Mouse (Mus musculus): ENCODE data around the gene Eif3k. TPM values are rescaled to one million over a fixed set of nuclear protein-coding genes. Genes with fewer than 3 reads are reported as not detected.

Eif3k gene
- total and polyA plus RNA-seq, 3 experiments = 545 to 671 TPM; not detected in 1

GRCm38 (mm10) chr7:28923865-28924291 lies 57.8 kb downstream of the Eif3k start:
- Histone ChIP-seq H3K9ac (ENCODE audit: control insufficient read depth, low read depth, low read length, poor library complexity, severe bottlenecking) (no peak overlapping the region), H3K4me3 (ENCODE audit: control insufficient read depth in 1 of 2, insufficient read depth in 1 of 2, low read depth in 2 of 2, low read length in 2 of 2) (no peak overlapping the region), H3K79me2 (ENCODE audit: control insufficient read depth, insufficient read depth, low read length, poor library complexity) (peaks cover 10% of the 10 kb centered on the region), H3K36me3 (ENCODE audit: control insufficient read depth in 1 of 2, insufficient read depth in 2 of 2, low read length in 2 of 2) (peaks cover 0 to 8% of the 10 kb centered on the region in 2 experiments; a peak in 2 of 4 replicates), H3K27me3 (ENCODE audit: control insufficient read depth in 1 of 2, insufficient read depth in 2 of 2, low read length in 2 of 2) (no peaks in the 10 kb centered on the region), H3K9me3 (replicated peaks; ENCODE audit: insufficient read depth, low read length) (no peaks in the 10 kb centered on the region), H3K27ac (ENCODE audit: control insufficient read depth, low read depth, low read length) (no peak overlapping the region), H3K4me1 (ENCODE audit: control insufficient read depth in 1 of 2, insufficient read depth in 2 of 2, low read length in 2 of 2) (no peaks in the 10 kb centered on the region)
- no peak for TF ChIP-seq ZKSCAN1 (IDR thresholded peaks at IDR 0.05; ENCODE audit: low read depth, low read length)
- no peak for TF ChIP-seq BHLHE40 (IDR thresholded peaks at IDR 0.05; ENCODE audit: borderline replicate concordance, low read depth, low read length)
- TF ChIP-seq SMC3 (IDR thresholded peaks at IDR 0.05; ENCODE audit: low read depth, low read length) = no peak
- TF ChIP-seq MYB (IDR thresholded peaks at IDR 0.05; ENCODE audit: low read depth, low read length) = no peak
- TF ChIP-seq CHD1 (IDR thresholded peaks at IDR 0.05; ENCODE audit: low read depth, low read length) = no peak
- TF ChIP-seq MAX (IDR thresholded peaks at IDR 0.05; ENCODE audit: low read length) = no peak
- no peak for TF ChIP-seq GATA1 (IDR thresholded peaks at IDR 0.05; ENCODE audit: low read depth, low read length)
- no peak for TF ChIP-seq NRF1 (IDR thresholded peaks at IDR 0.05; ENCODE audit: insufficient read depth, low read depth, low read length, poor library complexity, severe bottlenecking)
- TF ChIP-seq NELFE (IDR thresholded peaks at IDR 0.05; ENCODE audit: low read depth, low read length) = no peak
- no peak for TF ChIP-seq MXI1 (IDR thresholded peaks at IDR 0.05; ENCODE audit: low read depth, low read length)
- TF ChIP-seq ZC3H11A (IDR thresholded peaks at IDR 0.05; ENCODE audit: low read depth, low read length) = no peak
- TF ChIP-seq RCOR1 (IDR thresholded peaks at IDR 0.05; ENCODE audit: low read depth, low read length) = no peak
- TF ChIP-seq TBP (IDR thresholded peaks at IDR 0.05; ENCODE audit: low read depth, low read length) = no peak
- TF ChIP-seq GABPA (IDR thresholded peaks at IDR 0.05; ENCODE audit: low read depth, low read length) = no peak
- no peak for TF ChIP-seq POLR2AphosphoS2 (IDR thresholded peaks at IDR 0.05; ENCODE audit: low read length)
- TF ChIP-seq USF2 (IDR thresholded peaks at IDR 0.05; ENCODE audit: borderline replicate concordance in 1 of 2, insufficient read depth in 1 of 2, low read depth in 1 of 2, low read length in 2 of 2) = no peak
- TF ChIP-seq HCFC1 (IDR thresholded peaks at IDR 0.05; ENCODE audit: low read depth, low read length) = no peak
- no peak for TF ChIP-seq USF1 (IDR thresholded peaks at IDR 0.05; ENCODE audit: low read depth, low read length)
- no peak for TF ChIP-seq MEF2A (IDR thresholded peaks at IDR 0.05; ENCODE audit: extremely low read depth, insufficient replicate concordance, low read depth, low read length, poor library complexity, severe bottlenecking)
- no peak for DNase-seq (ENCODE audit: low read depth, low spot score)

GRCm38 (mm10) chr7:28922606-28923005 lies 59.1 kb downstream of the Eif3k start:
- DNase-seq (ENCODE audit: low read depth, low spot score) = no peak
- Histone ChIP-seq H3K27ac (ENCODE audit: control insufficient read depth, low read depth, low read length) (no peak overlapping the region), H3K4me3 (ENCODE audit: control insufficient read depth in 1 of 2, insufficient read depth in 1 of 2, low read depth in 2 of 2, low read length in 2 of 2) (no peak overlapping the region), H3K36me3 (ENCODE audit: control insufficient read depth in 1 of 2, insufficient read depth in 2 of 2, low read length in 2 of 2) (peaks cover 0 to 7% of the 10 kb centered on the region in 2 experiments; a peak in 2 of 4 replicates), H3K4me1 (ENCODE audit: control insufficient read depth in 1 of 2, insufficient read depth in 2 of 2, low read length in 2 of 2) (no peaks in the 10 kb centered on the region), H3K79me2 (ENCODE audit: control insufficient read depth, insufficient read depth, low read length, poor library complexity) (peaks cover 8% of the 10 kb centered on the region), H3K27me3 (ENCODE audit: control insufficient read depth in 1 of 2, insufficient read depth in 2 of 2, low read length in 2 of 2) (no peaks in the 10 kb centered on the region), H3K9me3 (replicated peaks; ENCODE audit: insufficient read depth, low read length) (no peaks in the 10 kb centered on the region), H3K9ac (ENCODE audit: control insufficient read depth, low read depth, low read length, poor library complexity, severe bottlenecking) (no peak overlapping the region)
- no peak for TF ChIP-seq MAX (IDR thresholded peaks at IDR 0.05; ENCODE audit: low read length)

Data from MEL (cell line).